Mouse (Mus musculus) intestine, embryonic 14.5 days (tissue): ENCODE measurements around the gene Olfr67. TPM values are rescaled to one million over a fixed set of nuclear protein-coding genes. Genes with fewer than 3 reads are reported as not detected.
"Not testable (repeated sequence)": the region's sequence is repeated elsewhere in the genome, so short reads cannot be mapped to it uniquely, and the experiment has no call there.

Experiments used
- ATAC-seq: fragments of 200-750 bp; cut with Nextera tagmentation; replicated peaks from 2 replicates; pipeline ENCODE4 v1.8.0; 2017; ENCODE audit warnings: low read depth, moderate number of reproducible peaks, moderate TSS enrichment, moderate library complexity; ENCODE audit not compliant: low FRiP score, low TSS enrichment
- DNase-seq: peaks from one replicate; pipeline ENCODE4 v3.0.0-alpha.2; 2018; ENCODE audit warnings: low spot score
- H3K27ac ChIP-seq: fragments of 300-500 bp; sonication (generic); 2 replicates; pipeline ENCODE4 v1.5.1; 2014; ENCODE audit warnings: low read depth, mild to moderate bottlenecking, control low read depth
- H3K27me3 ChIP-seq: fragments of 300-500 bp; sonication (generic); replicated peaks from 2 replicates; pipeline ENCODE4 v1.6.1; 2014; ENCODE audit warnings: low read length, control low read depth; ENCODE audit not compliant: control insufficient read depth, insufficient read depth
- H3K36me3 ChIP-seq: fragments of 300-500 bp; sonication (generic); 2 replicates; pipeline ENCODE4 v1.6.1; 2014; ENCODE audit warnings: low read length, control low read depth; ENCODE audit not compliant: control insufficient read depth, insufficient read depth
- H3K4me1 ChIP-seq: fragments of 300-500 bp; sonication (generic); replicated peaks from 2 replicates; pipeline ENCODE4 v1.6.1; 2014; ENCODE audit warnings: low read length, control low read depth, mixed read lengths; ENCODE audit not compliant: control insufficient read depth, insufficient read depth
- H3K4me2 ChIP-seq: fragments of 300-500 bp; sonication (generic); 2 replicates; pipeline ENCODE4 v1.6.1; 2014; ENCODE audit warnings: low read length
- H3K4me3 ChIP-seq: fragments of 300-500 bp; sonication (generic); 2 replicates; pipeline ENCODE4 v1.5.1; 2014; ENCODE audit warnings: low read depth, low read length, control low read depth, mixed read lengths
- H3K9ac ChIP-seq: fragments of 300-500 bp; sonication (generic); 2 replicates; pipeline ENCODE4 v1.6.1; 2014; ENCODE audit warnings: mild to moderate bottlenecking, low read length
- H3K9me3 ChIP-seq: fragments of 300-500 bp; sonication (generic); 2 replicates; pipeline ENCODE4 v1.6.1; 2016; ENCODE audit warnings: low read length, control low read depth; ENCODE audit not compliant: control insufficient read depth
- WGBS: fragments of 180-500 bp; shearing (Covaris S2); extraction: QIAGEN DNeasy Blood & Tissue Kit; methylation state at CpG from one replicate; pipeline ENCODE4 v1.1.7; 2014; 5-methylcytosine and 5-hydroxymethylcytosine counted together
- polyA plus RNA-seq: library from polyadenylated mRNA; unstranded; fragments of >200 nt; fragmentation: Nextera tagmentation; extraction: Ambion mirVana; gene quantifications from 2 replicates; pipeline ENCODE4 v1.2.1, GENCODE M21; 2014

Gene Olfr67
- polyA plus RNA-seq, 1 experiment from 2014 or later = not detected

DNA sequence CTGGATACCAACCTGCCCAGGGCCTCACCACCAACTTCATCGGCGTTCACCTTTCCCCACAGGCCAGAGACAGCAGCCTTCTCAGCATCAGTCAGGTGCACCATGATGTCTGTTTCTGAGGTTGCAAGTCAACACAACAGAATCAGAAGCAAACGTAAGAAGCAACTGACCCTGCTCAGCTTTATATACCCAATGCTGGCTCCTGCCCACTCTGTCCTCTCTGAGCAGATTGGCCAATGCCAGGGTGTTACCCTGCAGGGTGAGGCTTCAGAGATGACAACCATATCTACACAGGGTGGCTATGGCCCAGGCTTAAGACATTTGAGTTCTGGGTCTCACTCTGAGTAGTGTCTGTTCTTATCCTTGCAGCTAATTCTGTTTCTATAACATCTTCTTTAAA is 22.1 kb upstream of the Olfr67 start, which contains the start of gene Hbb-bt:
Hbb-bt (minus strand) TSS at position 231 of the 400 bp plus-strand sequence.
- no peaks in the 10 kb centered on the region for H3K36me3 ChIP-seq
- DNase-seq (no peak), ATAC-seq (no peak)
- no peaks in the 10 kb centered on the region for H3K9me3 ChIP-seq
- H3K27me3 ChIP-seq = no peaks in the 10 kb centered on the region
- no peaks in the 10 kb centered on the region for H3K4me1 ChIP-seq
- H3K9ac ChIP-seq = no peak within 1 kb of the TSS
- H3K27ac ChIP-seq = no peak within 1 kb of the TSS
- H3K4me3 ChIP-seq = no peak within 1 kb of the TSS
- no peak within 1 kb of the TSS for H3K4me2 ChIP-seq
- WGBS = 90% methylated on average over 3 of the region's 3 CpGs

DNA sequence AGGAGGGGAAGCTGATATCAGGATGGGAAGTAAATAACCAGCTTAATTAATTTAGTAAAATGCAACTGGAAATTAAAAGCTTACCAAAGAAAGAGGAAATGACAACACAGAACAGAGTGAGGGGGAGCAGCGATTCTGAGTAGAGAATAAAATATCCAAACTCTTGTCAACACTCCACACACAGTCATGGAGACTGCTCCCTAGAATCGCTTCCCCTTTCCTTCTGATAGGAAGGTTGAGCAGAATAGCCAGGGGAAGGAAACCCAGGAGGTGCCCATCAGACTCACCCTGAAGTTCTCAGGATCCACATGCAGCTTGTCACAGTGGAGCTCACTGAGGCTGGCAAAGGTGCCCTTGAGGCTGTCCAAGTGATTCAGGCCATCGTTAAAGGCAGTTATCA is 21.5 kb upstream of the Olfr67 start:
- H3K27ac ChIP-seq, H3K4me3 ChIP-seq, H3K4me2 ChIP-seq, H3K9ac ChIP-seq, H3K9me3 ChIP-seq, H3K27me3 ChIP-seq, H3K4me1 ChIP-seq, ATAC-seq, H3K36me3 ChIP-seq, DNase-seq: not testable (repeated sequence)
- WGBS = no CpG with 5 or more reads among the region's 3 CpGs

DNA sequence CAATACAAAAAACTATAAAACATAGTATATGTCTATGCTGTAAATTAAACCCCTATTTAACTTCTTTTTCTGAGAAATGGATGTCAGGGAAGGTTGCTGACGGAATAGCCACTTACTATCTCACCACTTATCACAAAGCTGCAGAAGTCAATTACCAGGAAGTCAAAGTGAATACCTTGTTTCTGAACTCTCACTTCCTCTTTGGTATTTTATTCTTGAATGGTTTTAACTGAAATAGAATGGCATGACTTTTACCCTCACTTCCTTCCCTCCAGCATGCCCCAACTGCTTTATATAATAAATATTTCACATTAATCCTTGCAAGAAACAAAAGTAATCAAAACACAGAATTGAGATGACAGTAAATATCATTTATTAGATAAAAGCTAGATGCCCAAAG is 20.6 kb upstream of the Olfr67 start:
- WGBS = 42% methylated on average over 1 of the region's 1 CpGs
- ATAC-seq (no peak), DNase-seq (no peak)
- no peak overlapping the region for H3K4me3 ChIP-seq
- H3K9ac ChIP-seq = no peak overlapping the region
- no peak overlapping the region for H3K4me2 ChIP-seq
- H3K4me1 ChIP-seq = no peaks in the 10 kb centered on the region
- H3K9me3 ChIP-seq = no peaks in the 10 kb centered on the region
- no peaks in the 10 kb centered on the region for H3K27me3 ChIP-seq
- H3K36me3 ChIP-seq = no peaks in the 10 kb centered on the region
- H3K27ac ChIP-seq = no peak overlapping the region

DNA sequence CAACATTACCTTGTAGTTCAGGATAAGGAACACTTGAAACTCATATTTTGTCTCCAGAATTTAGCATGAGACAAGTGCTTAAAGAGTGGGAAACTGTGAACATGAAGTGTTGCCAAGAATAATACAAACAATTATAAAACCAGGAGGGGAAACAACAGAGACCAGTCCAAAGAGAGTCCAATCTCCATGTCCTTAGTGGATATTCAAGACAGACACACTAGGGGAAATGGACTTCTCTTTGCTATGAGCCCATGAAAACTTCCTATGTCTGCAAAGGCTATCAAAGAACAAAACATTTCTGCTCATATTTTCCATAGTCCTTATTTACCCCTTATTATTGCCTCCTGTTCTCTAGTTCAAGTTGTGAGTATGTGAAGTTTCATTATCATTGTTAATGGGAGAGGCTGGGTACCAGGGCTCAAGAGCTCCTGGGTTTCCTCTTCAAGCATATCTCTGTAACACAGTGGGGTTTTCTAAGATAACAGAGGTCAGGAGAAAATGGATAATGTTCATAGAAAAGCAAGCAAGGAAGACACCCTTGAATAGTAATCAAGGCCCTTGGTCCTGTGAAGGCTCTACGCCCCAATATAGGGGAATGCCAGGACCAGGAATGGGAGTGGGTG is 19.7 kb upstream of the Olfr67 start:
- WGBS = 88% methylated on average over 1 of the region's 1 CpGs
- Histone ChIP-seq H3K27ac (no peak overlapping the region), H3K27me3 (no peaks in the 10 kb centered on the region), H3K36me3 (no peaks in the 10 kb centered on the region), H3K4me3 (no peak overlapping the region), H3K9ac (no peak overlapping the region), H3K9me3 (no peaks in the 10 kb centered on the region), H3K4me2 (no peak overlapping the region), H3K4me1 (no peaks in the 10 kb centered on the region)
- ATAC-seq = no peak
- DNase-seq = no peak

DNA sequence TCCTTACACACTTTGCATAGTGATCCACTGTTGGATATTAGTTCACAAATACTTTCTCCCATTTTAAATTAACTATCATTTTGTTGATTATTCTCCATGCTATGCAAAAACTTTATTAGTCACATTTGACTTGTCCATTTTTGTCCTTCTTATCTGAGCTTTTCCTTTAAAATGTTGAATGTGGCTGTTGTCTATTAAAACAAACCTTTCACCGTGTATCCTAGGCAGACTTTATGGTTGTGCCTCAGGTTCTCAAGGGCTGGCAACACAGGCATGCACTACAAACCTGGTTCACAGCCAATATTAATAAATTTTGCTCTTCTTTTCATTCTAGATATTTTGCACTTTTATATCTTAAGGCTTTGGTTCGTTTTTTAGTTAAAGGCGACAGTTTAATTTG is 19.1 kb upstream of the Olfr67 start:
- H3K4me3 ChIP-seq = no peak overlapping the region
- no peaks in the 10 kb centered on the region for H3K4me1 ChIP-seq
- ATAC-seq (no peak), DNase-seq (no peak)
- H3K9me3 ChIP-seq = no peaks in the 10 kb centered on the region
- no peak overlapping the region for H3K27ac ChIP-seq
- H3K36me3 ChIP-seq = no peaks in the 10 kb centered on the region
- no peak overlapping the region for H3K9ac ChIP-seq
- no peaks in the 10 kb centered on the region for H3K27me3 ChIP-seq
- 78% methylated on average over 3 of the region's 3 CpGs for WGBS
- H3K4me2 ChIP-seq = no peak overlapping the region

DNA sequence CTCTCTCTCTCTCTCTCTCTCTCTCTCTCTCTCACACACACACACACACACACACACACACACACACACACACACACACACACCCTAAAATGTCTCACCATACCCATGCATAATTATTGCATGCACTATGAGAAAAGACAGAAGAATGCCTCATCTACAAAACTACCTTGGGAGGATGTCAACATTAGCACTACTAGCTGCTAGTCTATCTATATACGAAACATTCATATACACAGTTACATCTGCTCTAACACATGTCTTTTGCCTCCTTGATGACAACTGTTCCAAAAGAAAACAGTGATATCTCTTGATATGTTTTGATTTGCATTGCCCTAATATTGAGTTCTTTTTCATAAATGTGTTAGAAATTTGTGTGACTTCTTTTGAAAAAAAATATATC is 18.7 kb upstream of the Olfr67 start:
- ATAC-seq = no peak
- Histone ChIP-seq H3K4me2 (no peak overlapping the region), H3K27ac (no peak overlapping the region), H3K9me3 (no peaks in the 10 kb centered on the region), H3K9ac (no peak overlapping the region), H3K4me3 (no peak overlapping the region), H3K4me1 (no peaks in the 10 kb centered on the region), H3K27me3 (no peaks in the 10 kb centered on the region), H3K36me3 (no peaks in the 10 kb centered on the region)
- no peak for DNase-seq
- 79% methylated on average over 1 of the region's 1 CpGs for WGBS

DNA sequence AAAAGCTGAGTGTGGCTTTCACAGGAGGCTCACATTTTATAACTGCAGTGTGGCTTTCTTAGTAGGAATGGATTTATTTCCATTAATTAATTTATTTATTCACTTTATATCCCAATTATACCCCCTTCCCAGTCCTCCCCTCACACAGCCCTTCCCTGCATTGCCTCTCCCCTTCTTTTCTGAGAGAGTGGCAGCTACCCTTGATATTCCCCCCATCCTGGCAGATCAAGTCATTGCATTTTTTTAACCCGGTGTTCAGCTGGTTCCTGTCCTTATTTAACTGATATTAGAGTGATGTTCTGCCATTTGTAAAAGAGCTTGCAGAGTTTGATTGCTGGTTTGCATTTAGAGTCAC is 18.2 kb upstream of the Olfr67 start:
- H3K4me1 ChIP-seq = no peaks in the 10 kb centered on the region
- no peak for ATAC-seq
- no peaks in the 10 kb centered on the region for H3K9me3 ChIP-seq
- no peak overlapping the region for H3K27ac ChIP-seq
- 70% methylated on average over 1 of the region's 1 CpGs for WGBS
- no peaks in the 10 kb centered on the region for H3K36me3 ChIP-seq
- no peak overlapping the region for H3K4me3 ChIP-seq
- no peak overlapping the region for H3K4me2 ChIP-seq
- DNase-seq = no peak
- no peaks in the 10 kb centered on the region for H3K27me3 ChIP-seq
- H3K9ac ChIP-seq = no peak overlapping the region

DNA sequence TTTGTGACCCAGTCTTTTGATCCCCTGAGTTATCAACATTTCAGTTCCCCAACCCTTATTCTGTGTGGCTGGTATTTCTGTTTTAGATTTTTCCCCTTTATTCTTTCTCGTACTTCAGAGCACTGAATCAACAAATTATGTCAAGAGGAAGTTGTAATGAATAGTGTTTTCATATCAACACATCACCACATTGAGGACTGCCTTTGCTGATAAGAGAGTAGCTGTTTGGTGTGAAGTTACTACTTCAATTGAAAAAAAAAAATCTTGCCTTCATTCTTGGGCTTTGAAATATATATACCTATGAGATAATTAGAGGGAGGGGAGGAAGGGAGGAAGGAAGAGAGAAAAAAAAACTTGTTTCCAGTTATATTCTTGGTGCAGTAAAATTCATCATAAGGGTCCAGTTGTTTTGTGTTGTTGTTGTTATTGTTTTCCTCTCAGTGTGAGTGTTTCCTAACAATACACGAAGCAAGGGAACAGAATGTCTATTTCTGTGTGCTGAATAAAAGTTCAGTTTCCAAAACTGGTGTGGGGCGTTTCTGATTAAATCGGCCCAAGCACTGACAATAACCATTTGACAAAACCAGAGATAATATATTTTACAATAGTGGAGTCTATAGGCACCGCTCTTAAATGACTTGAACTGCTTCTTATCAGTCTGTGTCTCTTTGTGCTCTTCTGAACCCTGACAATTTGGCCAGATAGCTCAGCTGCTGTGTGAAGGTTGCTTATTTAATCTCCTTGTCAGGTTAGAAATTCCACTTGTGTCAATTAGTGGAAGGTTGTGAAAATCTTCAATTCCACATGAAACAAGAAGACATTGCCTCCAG is 17.6 kb upstream of the Olfr67 start:
- H3K27me3 ChIP-seq = no peaks in the 10 kb centered on the region
- H3K9me3 ChIP-seq = no peaks in the 10 kb centered on the region
- no peak overlapping the region for H3K9ac ChIP-seq
- H3K4me1 ChIP-seq = no peaks in the 10 kb centered on the region
- H3K36me3 ChIP-seq = no peaks in the 10 kb centered on the region
- DNase-seq (no peak), ATAC-seq (no peak)
- no peak overlapping the region for H3K4me3 ChIP-seq
- 55% methylated on average over 5 of the region's 5 CpGs for WGBS
- no peak overlapping the region for H3K27ac ChIP-seq
- no peak overlapping the region for H3K4me2 ChIP-seq

DNA sequence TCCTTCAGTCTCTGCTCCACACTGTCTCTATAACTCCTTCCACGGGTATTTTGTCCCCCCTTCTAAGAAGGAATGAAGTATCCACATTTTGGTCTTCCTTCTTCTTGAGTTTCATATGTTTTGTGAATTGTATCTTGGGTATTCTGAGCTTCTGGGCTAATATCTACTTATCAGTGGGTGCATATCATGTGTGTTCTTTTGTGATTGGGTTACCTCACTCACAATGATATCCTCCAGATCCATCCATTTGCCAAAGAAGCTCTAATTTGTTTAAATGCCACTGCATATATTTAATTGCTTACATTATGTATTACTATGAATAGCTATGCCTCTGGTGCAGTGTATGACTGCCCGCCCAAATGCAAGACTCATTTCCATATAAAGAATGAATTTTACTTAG is 16.5 kb upstream of the Olfr67 start:
- H3K27me3 ChIP-seq, H3K36me3 ChIP-seq, H3K4me3 ChIP-seq, H3K4me2 ChIP-seq, H3K27ac ChIP-seq, H3K9me3 ChIP-seq, DNase-seq, H3K4me1 ChIP-seq, H3K9ac ChIP-seq, ATAC-seq: not testable (repeated sequence)
- WGBS = 72% methylated on average over 2 of the region's 2 CpGs
